Mouse (Mus musculus): ENCODE data around the gene Mmgt2. TPM values are rescaled to one million over a fixed set of nuclear protein-coding genes. Genes with fewer than 3 reads are reported as not detected.
A peak's percentile ranks its signal among the peaks of the same experiment; 100 is the strongest.
"Not testable (repeated sequence)": the region's sequence is repeated elsewhere in the genome, so short reads cannot be mapped to it uniquely, and the experiment has no call there.

Gene Mmgt2
- polyA plus RNA-seq, 1 experiment from 2014 or later, result 22.8 TPM

GRCm38 (mm10) chr11:62643011-62643631, 5.3 kb upstream of the Mmgt2 start:
- no peak for ATAC-seq (ENCODE audit: low FRiP score)
- no peaks in the 10 kb centered on the region for H3K27me3 ChIP-seq
- H3K9ac ChIP-seq, result peak overlapping the region; percentile 3; the same call in 1 of the 2 replicates
- no peaks in the 10 kb centered on the region for H3K36me3 ChIP-seq
- H3K4me3 ChIP-seq, result no peak overlapping the region
- 79% methylated on average over 8 of the region's 8 CpGs for WGBS
- H3K27ac ChIP-seq, result peak overlapping the region; percentile 58
- H3K4me2 ChIP-seq, result no peak overlapping the region
- H3K4me1 ChIP-seq (replicated peaks), result peaks cover 62% of the 10 kb centered on the region
- no peaks in the 10 kb centered on the region for H3K9me3 ChIP-seq

- H3K27ac ChIP-seq, result peak overlapping the region; percentile 58; the same call in 1 of the 2 replicates
- no peak for ATAC-seq (ENCODE audit: low FRiP score)
- H3K27me3 ChIP-seq, result no peaks in the 10 kb centered on the region
- H3K4me3 ChIP-seq, result no peak overlapping the region
- WGBS, result 82% methylated on average over 10 of the region's 10 CpGs
- H3K9me3 ChIP-seq, result no peaks in the 10 kb centered on the region
- H3K4me1 ChIP-seq (replicated peaks), result peaks cover 64% of the 10 kb centered on the region
- H3K36me3 ChIP-seq, result no peaks in the 10 kb centered on the region
- no peak overlapping the region for H3K4me2 ChIP-seq
- H3K9ac ChIP-seq, result 0 out of 2 replicates have a peak overlapping the region, but pooled peaks have one; percentile 3
Observed at GRCm38 (mm10) chr11:62643681-62644363, 4.6 kb upstream of the Mmgt2 start.

- Histone ChIP-seq H3K27me3 (no peaks in the 10 kb centered on the region), H3K9ac (peak overlapping the region; percentile 88; the same call in 1 of the 2 replicates), H3K4me2 (peak overlapping the region; percentile 93; the same call in 1 of the 2 replicates), H3K36me3 (no peaks in the 10 kb centered on the region), H3K4me3 (no peak overlapping the region), H3K4me1 (replicated peaks) (peaks cover 71% of the 10 kb centered on the region), H3K9me3 (no peaks in the 10 kb centered on the region), H3K27ac (no peak overlapping the region)
- WGBS, result 91% methylated on average over 5 of the region's 5 CpGs
- no peak for ATAC-seq (ENCODE audit: low FRiP score)
Observed at GRCm38 (mm10) chr11:62644602-62645336, 3.7 kb upstream of the Mmgt2 start.

- ATAC-seq (ENCODE audit: low FRiP score), result no peak
- peak overlapping the region; percentile 93 for H3K4me2 ChIP-seq
- 88% methylated on average over 4 of the region's 4 CpGs for WGBS
- no peaks in the 10 kb centered on the region for H3K27me3 ChIP-seq
- H3K4me3 ChIP-seq, result peak overlapping the region; percentile 78; the same call in 1 of the 2 replicates
- H3K27ac ChIP-seq, result no peak overlapping the region
- H3K9ac ChIP-seq, result peak overlapping the region; percentile 88
- peaks cover 71% of the 10 kb centered on the region for H3K4me1 ChIP-seq (replicated peaks)
- H3K9me3 ChIP-seq, result no peaks in the 10 kb centered on the region
- no peaks in the 10 kb centered on the region for H3K36me3 ChIP-seq
Observed at GRCm38 (mm10) chr11:62645337-62645675, 3.2 kb upstream of the Mmgt2 start.

- H3K9ac ChIP-seq, result peak overlapping the region; percentile 88
- H3K9me3 ChIP-seq, result no peaks in the 10 kb centered on the region
- no peak; the same call in 1 of the 2 replicates for ATAC-seq (ENCODE audit: low FRiP score)
- H3K4me2 ChIP-seq, result peak overlapping the region; percentile 93
- peak overlapping the region; percentile 64 for H3K27ac ChIP-seq
- peak overlapping the region; percentile 78 for H3K4me3 ChIP-seq
- H3K27me3 ChIP-seq, result no peaks in the 10 kb centered on the region
- 39% methylated on average over 8 of the region's 8 CpGs for WGBS
- H3K36me3 ChIP-seq, result no peaks in the 10 kb centered on the region
- peaks cover 77% of the 10 kb centered on the region for H3K4me1 ChIP-seq (replicated peaks)
Observed at GRCm38 (mm10) chr11:62645732-62646494, 2.6 kb upstream of the Mmgt2 start.

GRCm38 (mm10) chr11:62646495-62646843, 2.0 kb upstream of the Mmgt2 start:
- WGBS, result 34% methylated on average over 4 of the region's 4 CpGs
- H3K4me3 ChIP-seq, result peak overlapping the region; percentile 78
- no peaks in the 10 kb centered on the region for H3K27me3 ChIP-seq
- ATAC-seq (ENCODE audit: low FRiP score), result no peak
- H3K36me3 ChIP-seq, result no peaks in the 10 kb centered on the region
- H3K9ac ChIP-seq, result peak overlapping the region; percentile 88
- no peaks in the 10 kb centered on the region for H3K9me3 ChIP-seq
- H3K27ac ChIP-seq, result peak overlapping the region; percentile 64
- peaks cover 77% of the 10 kb centered on the region for H3K4me1 ChIP-seq (replicated peaks)
- H3K4me2 ChIP-seq, result peak overlapping the region; percentile 93

GRCm38 (mm10) chr11:62646958-62647515, 1.4 kb upstream of the Mmgt2 start:
- no peaks in the 10 kb centered on the region for H3K36me3 ChIP-seq
- H3K27me3 ChIP-seq, result no peaks in the 10 kb centered on the region
- H3K4me2 ChIP-seq, result peak overlapping the region; percentile 93
- peak overlapping the region; percentile 64 for H3K27ac ChIP-seq
- H3K4me1 ChIP-seq (replicated peaks), result peaks cover 74% of the 10 kb centered on the region
- no peaks in the 10 kb centered on the region for H3K9me3 ChIP-seq
- peak overlapping the region; percentile 78 for H3K4me3 ChIP-seq
- H3K9ac ChIP-seq, result peak overlapping the region; percentile 88
- 41% methylated on average over 7 of the region's 7 CpGs for WGBS
- ATAC-seq (ENCODE audit: low FRiP score), result no peak

GRCm38 (mm10) chr11:62647661-62648590, 538 bp upstream of the Mmgt2 start, which contains the start of gene Lrrc75a:
Gene Lrrc75a (minus strand): TSS chr11:62648523.
- H3K4me3 ChIP-seq, result peak within 1 kb of the TSS; percentile 78
- ATAC-seq (ENCODE audit: low FRiP score), result peak; percentile 67
- H3K27ac ChIP-seq, result peak within 1 kb of the TSS; percentile 79
- peak within 1 kb of the TSS; percentile 93 for H3K4me2 ChIP-seq
- H3K27me3 ChIP-seq, result no peaks in the 10 kb centered on the region
- peak within 1 kb of the TSS; percentile 88 for H3K9ac ChIP-seq
- no peaks in the 10 kb centered on the region for H3K36me3 ChIP-seq
- H3K9me3 ChIP-seq, result no peaks in the 10 kb centered on the region
- under 1% methylated on average over 52 of the region's 86 CpGs for WGBS
- peaks cover 66% of the 10 kb centered on the region for H3K4me1 ChIP-seq (replicated peaks)

- 85% methylated on average over 4 of the region's 4 CpGs for WGBS
- not testable (repeated sequence) for H3K9me3 ChIP-seq; ATAC-seq (ENCODE audit: low FRiP score); H3K4me3 ChIP-seq; H3K27me3 ChIP-seq; H3K27ac ChIP-seq; H3K4me2 ChIP-seq; H3K9ac ChIP-seq; H3K36me3 ChIP-seq
- H3K4me1 ChIP-seq (replicated peaks), result peaks cover 50% of the 10 kb centered on the region
Observed at GRCm38 (mm10) chr11:62649803-62650202, 1.3 kb downstream of the Mmgt2 start.

GRCm38 (mm10) chr11:62651563-62651962, 3.1 kb downstream of the Mmgt2 start:
- no peak overlapping the region for H3K27ac ChIP-seq
- 96% methylated on average over 3 of the region's 3 CpGs for WGBS

GRCm38 (mm10) chr11:62652080-62652479, 3.6 kb downstream of the Mmgt2 start:
- Histone ChIP-seq H3K4me2 (no peak overlapping the region), H3K27ac (no peak overlapping the region), H3K27me3 (no peaks in the 10 kb centered on the region), H3K4me1 (replicated peaks) (peaks cover 28% of the 10 kb centered on the region), H3K9me3 (no peaks in the 10 kb centered on the region), H3K9ac (no peak overlapping the region), H3K36me3 (no peaks in the 10 kb centered on the region), H3K4me3 (no peak overlapping the region)
- WGBS, result 94% methylated on average over 3 of the region's 3 CpGs
- ATAC-seq (ENCODE audit: low FRiP score), result no peak

More at GRCm38 (mm10) chr11:62651563-62651962, 3.1 kb downstream of the Mmgt2 start:
- no peak for ATAC-seq (ENCODE audit: low FRiP score)
- no peak overlapping the region for H3K9ac ChIP-seq
- no peaks in the 10 kb centered on the region for H3K9me3 ChIP-seq
- H3K4me1 ChIP-seq (replicated peaks), result peaks cover 33% of the 10 kb centered on the region
- no peak overlapping the region for H3K4me2 ChIP-seq
- no peaks in the 10 kb centered on the region for H3K27me3 ChIP-seq
- no peaks in the 10 kb centered on the region for H3K36me3 ChIP-seq
- H3K4me3 ChIP-seq, result no peak overlapping the region

Measured in hindbrain, embryonic 13.5 days (tissue).